Mouse (Mus musculus) heart, embryonic 10.5 days (tissue): ENCODE measurements at regions not wholly inside any gene's neighbourhood (a gene's known extent, or its start where the extent isn't known, plus 50 kb on each side); places are given as distances from the start of the nearest gene placed in this dataset.
A peak's percentile ranks its signal among the peaks of the same experiment; 100 is the strongest.

ENCODE experiments used
- DNase-seq: peaks from one replicate; pipeline ENCODE4 v3.0.0-alpha.2; 2017; ENCODE audit warnings: low spot score
- H3K27ac ChIP-seq: fragments of 300-500 bp; sonication (generic); 2 replicates; pipeline ENCODE4 v1.5.1; 2016; ENCODE audit warnings: mild to moderate bottlenecking
- H3K27me3 ChIP-seq: fragments of 300-500 bp; sonication (generic); 2 replicates; pipeline ENCODE4 v1.6.1; 2016; ENCODE audit warnings: mild to moderate bottlenecking; ENCODE audit not compliant: poor library complexity, insufficient read depth, severe bottlenecking
- H3K36me3 ChIP-seq: fragments of 300-500 bp; sonication (generic); 2 replicates; pipeline ENCODE4 v1.6.1; 2016; ENCODE audit warnings: mild to moderate bottlenecking, moderate library complexity
- H3K4me1 ChIP-seq: fragments of 300-500 bp; sonication (generic); 2 replicates; pipeline ENCODE4 v1.6.1; 2016; ENCODE audit warnings: mild to moderate bottlenecking
- H3K4me3 ChIP-seq: fragments of 300-500 bp; sonication (generic); 2 replicates; pipeline ENCODE4 v1.5.1; 2016; ENCODE audit warnings: mild to moderate bottlenecking, moderate library complexity
- H3K9me3 ChIP-seq: fragments of 300-500 bp; sonication (generic); 2 replicates; pipeline ENCODE4 v1.6.1; 2016; ENCODE audit warnings: mild to moderate bottlenecking, moderate library complexity
- WGBS: fragments of 180-500 bp; shearing (Covaris S2); methylation state at CpG from one replicate; pipeline ENCODE4 v1.1.7; 2016; 5-methylcytosine and 5-hydroxymethylcytosine counted together

DNA sequence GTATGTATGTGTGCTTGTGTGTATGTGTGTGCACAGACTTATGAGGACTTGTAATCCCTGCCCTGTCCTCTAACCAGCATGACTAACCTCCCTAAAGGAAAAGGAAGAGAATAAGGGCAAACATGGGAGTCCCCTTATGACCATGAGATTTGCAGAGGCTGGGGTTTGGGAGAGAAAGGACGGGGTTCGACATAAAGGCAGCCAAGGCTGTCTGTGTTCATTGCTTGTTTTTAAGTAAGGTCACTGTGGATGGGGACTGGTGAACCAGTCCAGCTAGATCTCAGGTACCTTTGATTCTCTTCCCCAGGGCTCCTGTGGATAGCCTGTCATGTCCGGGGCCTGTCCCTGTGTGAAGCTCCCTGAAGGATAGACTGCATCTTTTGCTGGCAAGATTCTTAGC lies 55.6 kb downstream of the Irf2bp2 start:
- no peaks in the 10 kb centered on the region for H3K36me3 ChIP-seq
- H3K9me3 ChIP-seq = no peaks in the 10 kb centered on the region
- DNase-seq = no peak
- H3K27ac ChIP-seq = peak overlapping the region; percentile 83
- H3K27me3 ChIP-seq = no peaks in the 10 kb centered on the region
- 69% methylated on average over 3 of the region's 3 CpGs for WGBS
- peaks cover 66% of the 10 kb centered on the region for H3K4me1 ChIP-seq
- 0 out of 2 replicates have a peak overlapping the region, but pooled peaks have one; percentile 27 for H3K4me3 ChIP-seq

DNA sequence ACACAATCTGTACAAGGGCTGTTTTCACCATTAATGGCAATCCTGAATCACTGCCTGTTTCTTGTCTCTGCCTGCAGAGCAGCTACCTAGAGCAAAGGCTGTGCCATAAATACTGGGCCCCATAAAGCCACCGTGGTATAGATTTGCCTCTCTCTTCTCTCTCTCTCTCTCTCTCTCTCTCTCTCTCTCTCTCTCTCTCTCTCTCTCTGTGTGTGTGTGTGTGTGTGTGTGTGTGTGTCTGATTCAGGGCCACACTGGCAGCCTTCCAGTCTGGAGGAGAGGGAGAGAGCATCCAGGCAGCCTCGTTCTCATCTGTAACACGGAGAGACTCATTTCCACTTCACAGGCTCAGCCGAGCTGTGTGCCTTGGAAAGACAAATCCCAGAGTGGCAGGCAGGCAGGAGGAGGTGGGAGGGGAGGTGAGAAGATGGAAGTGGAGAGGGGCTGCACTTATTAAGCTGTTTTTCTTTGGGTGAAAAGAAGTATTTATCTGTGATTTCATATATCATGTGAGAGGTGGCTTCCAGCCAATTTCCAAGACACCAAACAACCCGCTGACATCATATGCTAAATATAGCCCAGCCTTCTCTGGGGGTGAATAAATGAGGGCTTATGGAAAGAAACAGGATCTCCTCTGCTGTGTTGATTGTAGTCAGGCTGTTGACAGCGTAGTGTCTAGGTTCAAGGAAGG lies 56.7 kb downstream of the Irf2bp2 start:
- no peaks in the 10 kb centered on the region for H3K27me3 ChIP-seq
- peak; percentile 89 for DNase-seq
- H3K4me3 ChIP-seq = 0 out of 2 replicates have a peak overlapping the region, but pooled peaks have one; percentile 20
- H3K36me3 ChIP-seq = no peaks in the 10 kb centered on the region
- no peaks in the 10 kb centered on the region for H3K9me3 ChIP-seq
- WGBS = 11% methylated on average over 6 of the region's 6 CpGs
- peaks cover 63% of the 10 kb centered on the region for H3K4me1 ChIP-seq
- H3K27ac ChIP-seq = peak overlapping the region; percentile 83

DNA sequence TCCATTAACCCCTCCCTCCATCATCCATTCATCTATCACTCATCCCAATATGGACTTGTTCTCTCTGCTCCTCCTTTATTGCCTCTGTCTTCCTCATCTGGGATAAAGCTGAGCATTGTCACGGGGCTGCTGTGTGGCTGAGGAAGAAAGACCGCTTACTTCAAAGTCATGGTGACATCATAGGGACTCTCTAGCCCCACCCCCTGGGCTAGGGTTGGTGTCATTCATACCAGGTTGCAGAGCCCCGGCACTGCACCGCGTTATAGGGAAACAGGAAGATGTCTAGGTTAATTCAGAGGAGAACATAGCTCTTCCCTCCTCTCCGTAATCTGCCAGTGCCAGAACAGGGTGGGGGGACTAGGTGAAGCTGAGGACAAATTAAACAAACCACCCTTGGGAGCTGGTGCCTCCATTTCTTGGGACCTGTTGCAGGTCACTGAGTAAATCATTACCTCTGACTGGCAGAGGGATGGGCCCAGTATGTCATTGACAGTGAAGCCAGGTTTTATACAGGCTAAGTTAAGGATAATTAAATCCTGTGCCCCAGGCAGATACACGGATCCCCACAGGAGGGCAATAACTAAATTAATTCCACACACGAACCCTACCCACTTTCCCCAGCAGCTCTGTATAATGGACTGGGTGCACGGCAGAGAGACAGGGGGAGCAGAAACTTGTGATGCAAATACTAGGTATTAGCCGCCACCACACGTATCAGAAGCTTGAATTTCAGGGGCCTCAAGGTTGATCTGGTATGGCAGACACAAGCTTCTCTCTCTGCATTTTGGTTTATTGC lies 57.5 kb downstream of the Irf2bp2 start:
- Histone ChIP-seq H3K4me1 (peaks cover 67% of the 10 kb centered on the region), H3K27me3 (no peaks in the 10 kb centered on the region), H3K27ac (peak overlapping the region; percentile 83), H3K9me3 (no peaks in the 10 kb centered on the region), H3K36me3 (no peaks in the 10 kb centered on the region), H3K4me3 (no peak overlapping the region)
- DNase-seq = no peak
- WGBS = 43% methylated on average over 11 of the region's 11 CpGs

DNA sequence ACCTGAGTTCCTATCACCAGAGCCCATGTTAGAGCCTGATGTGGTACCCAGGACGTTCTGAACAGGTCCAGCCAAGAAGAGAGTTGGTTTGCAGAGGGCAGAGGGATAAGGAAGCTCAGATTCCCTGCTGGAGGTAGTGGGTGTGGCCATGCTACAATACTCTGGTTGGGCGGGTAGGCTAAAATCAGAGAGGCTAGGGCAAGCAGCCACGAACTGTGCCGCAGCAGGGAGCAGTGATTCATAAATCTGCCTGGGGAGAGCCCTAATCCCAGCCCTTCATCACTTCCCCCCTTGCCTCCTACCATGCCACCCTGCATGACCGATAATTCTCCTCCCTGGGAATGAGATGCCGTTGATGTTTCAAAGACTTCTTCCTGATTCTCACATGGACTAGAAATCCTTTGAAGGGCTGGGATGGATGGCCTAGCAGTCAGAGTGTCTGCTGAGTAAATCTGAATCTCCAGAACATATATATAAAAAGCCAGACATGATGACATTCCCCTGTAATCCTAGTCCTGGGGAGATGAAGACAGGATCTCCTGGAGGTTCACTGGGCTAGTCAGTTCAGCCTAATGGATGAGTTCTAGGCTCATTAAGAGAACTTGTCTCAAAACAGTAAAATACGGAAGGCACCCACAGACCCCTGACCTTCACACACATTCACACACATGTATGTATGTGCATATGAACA lies 57.6 kb upstream of the Tarbp1 start:
- H3K4me1 ChIP-seq = peaks cover 61% of the 10 kb centered on the region
- 0 out of 2 replicates have a peak overlapping the region, but pooled peaks have one; percentile 7 for H3K27ac ChIP-seq
- 34% methylated on average over 7 of the region's 7 CpGs for WGBS
- no peaks in the 10 kb centered on the region for H3K9me3 ChIP-seq
- no peak for DNase-seq
- no peak overlapping the region for H3K4me3 ChIP-seq
- no peaks in the 10 kb centered on the region for H3K27me3 ChIP-seq
- H3K36me3 ChIP-seq = no peaks in the 10 kb centered on the region

GRCm38 (mm10) chr8:126531459-126531858 lies 56.6 kb upstream of the Tarbp1 start:
- DNase-seq = no peak
- H3K27me3 ChIP-seq = no peaks in the 10 kb centered on the region
- H3K4me1 ChIP-seq = peaks cover 61% of the 10 kb centered on the region
- no peaks in the 10 kb centered on the region for H3K36me3 ChIP-seq
- H3K9me3 ChIP-seq = no peaks in the 10 kb centered on the region
- peak overlapping the region; percentile 7; the same call in 1 of the 2 replicates for H3K27ac ChIP-seq
- 53% methylated on average over 7 of the region's 7 CpGs for WGBS
- H3K4me3 ChIP-seq = no peak overlapping the region

GRCm38 (mm10) chr8:126529409-126529808 lies 54.5 kb upstream of the Tarbp1 start:
- no peak overlapping the region for H3K27ac ChIP-seq
- no peak overlapping the region for H3K4me3 ChIP-seq
- peaks cover 63% of the 10 kb centered on the region for H3K4me1 ChIP-seq
- H3K36me3 ChIP-seq = no peaks in the 10 kb centered on the region
- DNase-seq = no peak
- H3K27me3 ChIP-seq = no peaks in the 10 kb centered on the region
- H3K9me3 ChIP-seq = no peaks in the 10 kb centered on the region
- 56% methylated on average over 3 of the region's 3 CpGs for WGBS

- Histone ChIP-seq H3K9me3 (no peaks in the 10 kb centered on the region), H3K27me3 (no peaks in the 10 kb centered on the region), H3K4me1 (peaks cover 63% of the 10 kb centered on the region), H3K4me3 (no peak overlapping the region), H3K36me3 (no peaks in the 10 kb centered on the region), H3K27ac (no peak overlapping the region)
- no peak for DNase-seq
- WGBS = 63% methylated on average over 9 of the region's 9 CpGs
Observed at GRCm38 (mm10) chr8:126528434-126529080, 53.7 kb upstream of the Tarbp1 start.

- Histone ChIP-seq H3K4me1 (peaks cover 64% of the 10 kb centered on the region), H3K27ac (peak overlapping the region; percentile 85), H3K9me3 (no peaks in the 10 kb centered on the region), H3K36me3 (no peaks in the 10 kb centered on the region), H3K4me3 (no peak overlapping the region), H3K27me3 (no peaks in the 10 kb centered on the region)
- peak; percentile 83 for DNase-seq
- WGBS = 30% methylated on average over 14 of the region's 14 CpGs
Observed at GRCm38 (mm10) chr8:126526864-126527571, 52.2 kb upstream of the Tarbp1 start.

GRCm38 (mm10) chr8:126525575-126525974 lies 50.7 kb upstream of the Tarbp1 start:
- Histone ChIP-seq H3K27me3 (no peaks in the 10 kb centered on the region), H3K4me1 (peaks cover 49% of the 10 kb centered on the region), H3K9me3 (no peaks in the 10 kb centered on the region), H3K36me3 (no peaks in the 10 kb centered on the region), H3K27ac (no peak overlapping the region; the same call in 1 of the 2 replicates), H3K4me3 (no peak overlapping the region)
- WGBS = 64% methylated on average over 1 of the region's 1 CpGs
- DNase-seq = no peak
